28 mouse cellular contexts compared by ENCODE assay signal in the genomic region with DNA sequence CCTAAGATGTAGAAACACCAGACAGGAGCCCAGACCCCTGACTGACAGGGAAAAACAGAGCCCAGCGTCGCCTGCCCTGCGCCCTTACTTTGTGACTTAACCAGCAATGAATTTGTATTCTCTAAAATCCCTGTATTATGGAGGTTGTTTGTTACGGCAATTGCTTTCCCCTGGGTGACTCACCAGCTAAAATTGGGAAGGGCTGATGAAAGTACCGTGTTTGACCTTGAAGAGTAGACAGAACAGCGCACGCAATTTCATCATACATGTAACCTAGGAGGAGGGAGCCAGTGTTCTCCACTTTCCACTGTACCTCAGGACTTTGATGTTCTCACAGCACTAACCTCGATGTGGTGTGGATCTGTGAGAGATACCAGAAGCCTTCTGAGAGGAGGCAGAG. TPM values are rescaled to one million over a fixed set of nuclear protein-coding genes. Genes with fewer than 3 reads are reported as not detected.
DNase-seq lines count a peak whose midpoint lies in the region; ATAC-seq and TF ChIP-seq lines count a peak whose summit lies in the region.
"Had no signal": no experiment of that assay in that cellular context is flagged by ENCODE, and none has a peak within 500 bp of the region (broad histone marks: within the 10 kb centered on the region; RNA-seq: fewer than 3 reads in every experiment).

No protein-coding gene starts in this region.

- H3K4me1 ChIP-seq in liver, postnatal 0 days (ENCODE audit: insufficient read depth), result peaks cover 26% of the 10 kb centered on the region
- peaks cover 70% of the 10 kb centered on the region for H3K4me1 ChIP-seq in liver, embryonic 12.5 days
- no peaks in the 10 kb centered on the region for H3K4me1 ChIP-seq in stomach, postnatal 0 days (replicated peaks; ENCODE audit: control insufficient read depth, insufficient read depth)

- no peaks in the 10 kb centered on the region for H3K9me3 ChIP-seq in liver, postnatal 0 days (ENCODE audit: low read length)
- H3K9me3 ChIP-seq in liver, embryonic 12.5 days (replicated peaks), result no peaks in the 10 kb centered on the region
- no peaks in the 10 kb centered on the region for H3K9me3 ChIP-seq in stomach, postnatal 0 days (ENCODE audit: control insufficient read depth, low read length)
- H3K9me3 ChIP-seq: embryonic facial prominence, embryonic 13.5 days; forebrain, embryonic 12.5 days; heart, embryonic 13.5 days; hindbrain, embryonic 12.5 days; midbrain, embryonic 13.5 days; neural tube, embryonic 13.5 days had no signal

- peak overlapping the region; percentile 39 for H3K27ac ChIP-seq in liver, postnatal 0 days (ENCODE audit: low read depth)
- no peak overlapping the region; the same call in 1 of the 2 replicates for H3K27ac ChIP-seq in liver, embryonic 12.5 days
- peak overlapping the region; percentile 69 for H3K27ac ChIP-seq in stomach, postnatal 0 days (replicated peaks)
- H3K27ac ChIP-seq: embryonic facial prominence, embryonic 13.5 days; forebrain, embryonic 12.5 days; heart, embryonic 13.5 days; hindbrain, embryonic 12.5 days; kidney, postnatal 0 days; left cerebral cortex, adult 2 months; midbrain, embryonic 13.5 days; neural tube, embryonic 13.5 days had no signal

- ATAC-seq in liver, postnatal 0 days, result no peak
- no peak for ATAC-seq in liver, embryonic 12.5 days
- ATAC-seq in stomach, postnatal 0 days (ENCODE audit: low FRiP score, low TSS enrichment), result no peak
- ATAC-seq: CD4-positive, CD25-positive, alpha-beta regulatory T cell, adult 4 months; midbrain, embryonic 13.5 days had no signal

- TF ChIP-seq EP300 in liver, postnatal 0 days (IDR thresholded peaks at IDR 0.05; ENCODE audit: low read depth), result no peak
- TF ChIP-seq EP300 in stomach, postnatal 0 days (optimal IDR thresholded peaks at IDR 0.05), result no peak

- no peaks in the 10 kb centered on the region for H3K27me3 ChIP-seq in liver, postnatal 0 days (ENCODE audit: insufficient read depth, low read length)
- H3K27me3 ChIP-seq in liver, embryonic 12.5 days (replicated peaks), result no peaks in the 10 kb centered on the region
- no peaks in the 10 kb centered on the region for H3K27me3 ChIP-seq in stomach, postnatal 0 days (ENCODE audit: control insufficient read depth, insufficient read depth, low read length)
- H3K27me3 ChIP-seq: embryonic facial prominence, embryonic 13.5 days; hindbrain, embryonic 12.5 days; neural tube, embryonic 13.5 days; Patski had no signal

- 77% methylated on average over 8 of the region's 8 CpGs for WGBS in liver, postnatal 0 days (ENCODE audit: insufficient replicate concordance)
- 88% methylated on average over 8 of the region's 8 CpGs for WGBS in liver, embryonic 12.5 days (ENCODE audit: insufficient replicate concordance)
- WGBS in stomach, postnatal 0 days, result 69% methylated on average over 8 of the region's 8 CpGs

- no peak overlapping the region for H3K4me2 ChIP-seq in liver, postnatal 0 days (ENCODE audit: low read depth, low read length)
- no peak overlapping the region for H3K4me2 ChIP-seq in liver, embryonic 12.5 days
- H3K4me2 ChIP-seq in stomach, postnatal 0 days (replicated peaks; ENCODE audit: low read depth), result no peak overlapping the region
- H3K4me2 ChIP-seq: embryonic facial prominence, embryonic 13.5 days; forebrain, embryonic 12.5 days; heart, embryonic 13.5 days; hindbrain, embryonic 12.5 days; liver, embryonic 11.5 days; lung, embryonic 14.5 days; midbrain, embryonic 13.5 days; neural tube, embryonic 13.5 days had no signal

- no peak for TF ChIP-seq CTCF in liver, postnatal 0 days (IDR thresholded peaks at IDR 0.05; ENCODE audit: low read depth)
- TF ChIP-seq CTCF in stomach, postnatal 0 days (IDR thresholded peaks at IDR 0.05; ENCODE audit: low read depth), result no peak

- no peak overlapping the region for H3K4me3 ChIP-seq in liver, postnatal 0 days (ENCODE audit: low read depth, low read length)
- H3K4me3 ChIP-seq in liver, embryonic 12.5 days, result no peak overlapping the region
- no peak overlapping the region for H3K4me3 ChIP-seq in stomach, postnatal 0 days (ENCODE audit: low read depth, low read length)
- H3K4me3 ChIP-seq: embryonic facial prominence, embryonic 13.5 days; erythroblast, embryonic 14.5 days; forebrain, embryonic 12.5 days; heart, embryonic 13.5 days; hindbrain, embryonic 12.5 days; left cerebral cortex, adult 2 months; midbrain, embryonic 13.5 days; neural tube, embryonic 13.5 days had no signal

- H3K9ac ChIP-seq in liver, postnatal 0 days (replicated peaks), result no peak overlapping the region
- no peak overlapping the region for H3K9ac ChIP-seq in liver, embryonic 12.5 days
- no peak overlapping the region for H3K9ac ChIP-seq in stomach, postnatal 0 days (ENCODE audit: low read length)
- H3K9ac ChIP-seq: embryonic facial prominence, embryonic 13.5 days; forebrain, embryonic 12.5 days; heart, embryonic 13.5 days; hindbrain, embryonic 12.5 days; lung, embryonic 14.5 days; midbrain, embryonic 13.5 days; neural tube, embryonic 13.5 days had no signal

- peak; percentile 77 to 88 for DNase-seq in adrenal gland, adult (ENCODE audit: inconsistent age in 2 of 2, low spot score in 1 of 2)
- DNase-seq in adrenal gland, adult 18-20 months (ENCODE audit: low spot score in 2 of 2), result no peak
- no peak for DNase-seq in liver, postnatal 0 days
- peak; percentile 44 for DNase-seq in adrenal gland, postnatal 10 days
- DNase-seq in stomach, postnatal 0 days (ENCODE audit: low spot score), result no peak
- DNase-seq in kidney, postnatal 4 days, result no peak
- DNase-seq: cerebellum, adult 8-10 months; cerebellum, postnatal 36 days; embryo, embryonic 11 days; gastrocnemius, postnatal 25 days; kidney, adult 2 months; left cerebral cortex, postnatal 4 days; lung, embryonic 14.5 days; right cerebral cortex, postnatal 4 days; thymus, postnatal 36 days had no signal

- H3K36me3 ChIP-seq in liver, postnatal 0 days (replicated peaks; ENCODE audit: insufficient read depth, low read length), result no peaks in the 10 kb centered on the region
- H3K36me3 ChIP-seq in liver, embryonic 12.5 days, result peaks cover 30% of the 10 kb centered on the region
- no peaks in the 10 kb centered on the region for H3K36me3 ChIP-seq in stomach, postnatal 0 days (ENCODE audit: control insufficient read depth, insufficient read depth, low read length)
- H3K36me3 ChIP-seq: embryonic facial prominence, embryonic 13.5 days; forebrain, embryonic 12.5 days; heart, embryonic 13.5 days; hindbrain, embryonic 12.5 days; midbrain, embryonic 13.5 days; neural tube, embryonic 13.5 days had no signal

RNA-seq across cellular contexts. Expression of a gene that starts 4.8 kb away (rescaled TPM):
- 10 to 100 TPM; 14.7 to 16.9 TPM for total RNA-seq in adrenal gland, adult 18-20 months (2021)
- polyA plus RNA-seq in liver, postnatal 0 days (2015; fragmentation: Nextera tagmentation; extraction: Ambion mirVana), result 15.4 and 17.1 TPM in 2 replicates
- 36.3 and 37.5 TPM in 2 replicates for polyA plus RNA-seq in liver, embryonic 12.5 days (2016; fragmentation: Nextera tagmentation; extraction: Ambion mirVana)
- 10 to 100 TPM; 25.9 to 29.4 TPM for total RNA-seq in adrenal gland, postnatal 10 days (2021)
- polyA plus RNA-seq in stomach, postnatal 0 days (2015; fragmentation: Nextera tagmentation; extraction: Ambion mirVana), result 12.4 and 13.3 TPM in 2 replicates

RNA-seq across cellular contexts. Expression of a gene that starts 4.8 kb away (rescaled TPM):
- total RNA-seq in adrenal gland, adult 18-20 months (2021), result 10 to 100 TPM; 17.3 to 46.7 TPM
- polyA plus RNA-seq in liver, postnatal 0 days (2015; fragmentation: Nextera tagmentation; extraction: Ambion mirVana), result 94.2 and 108 TPM in 2 replicates
- polyA plus RNA-seq in liver, embryonic 12.5 days (2016; fragmentation: Nextera tagmentation; extraction: Ambion mirVana), result 116 and 120 TPM in 2 replicates
- total RNA-seq in adrenal gland, postnatal 10 days (2021), result 10 to 100 TPM; 47.4 to 58.4 TPM
- 33.7 and 42.3 TPM in 2 replicates for polyA plus RNA-seq in stomach, postnatal 0 days (2015; fragmentation: Nextera tagmentation; extraction: Ambion mirVana)

Comparison
In these comparisons a context has a peak if more than half of its experiments do, and no peak if none do; other contexts are left out.
1. DNase-seq: peak in adrenal gland, adult (2 of 2) and adrenal gland, postnatal 10 days (single experiment); none in adrenal gland, adult 18-20 months (0 of 2), liver, postnatal 0 days (single experiment), stomach, postnatal 0 days (single experiment) and kidney, postnatal 4 days (0 of 2).